8 mouse cellular contexts compared by ENCODE assay signal in the genomic region with DNA sequence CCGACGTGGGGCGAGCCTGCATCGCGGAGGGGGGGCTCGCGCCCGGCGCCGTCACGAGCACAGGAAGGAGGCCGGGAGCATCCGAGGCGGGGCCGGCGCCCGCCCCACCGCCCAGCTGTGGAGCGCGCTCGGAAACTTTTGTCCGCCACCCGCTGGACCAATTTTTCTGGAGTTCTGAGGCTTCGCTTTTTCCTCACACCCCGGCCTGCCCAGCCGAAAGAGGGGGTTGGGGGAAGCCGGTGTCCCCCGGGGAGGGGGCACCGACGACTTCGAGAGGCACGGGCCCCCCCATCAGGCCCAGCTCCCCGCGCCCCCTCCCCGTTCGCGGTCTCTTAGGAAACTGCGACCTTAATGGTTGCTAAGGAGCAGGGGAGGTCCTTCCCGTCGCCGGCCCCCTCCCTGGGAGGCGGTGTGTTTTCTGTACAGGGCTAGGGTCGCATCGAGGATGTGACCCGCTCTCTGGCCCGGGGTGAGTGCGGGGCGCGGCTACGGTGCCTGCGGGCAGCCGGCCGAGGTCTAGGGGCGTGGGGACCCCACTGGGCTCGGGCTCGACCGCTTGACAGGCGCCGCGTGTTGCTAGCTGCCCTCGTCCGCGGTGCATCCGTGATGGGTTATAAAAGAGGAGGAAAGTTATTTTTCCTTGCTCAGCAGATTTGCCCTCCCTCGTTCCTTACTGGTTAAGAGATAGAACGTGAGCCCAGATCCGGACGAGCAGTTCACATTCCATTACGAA. TPM values are rescaled to one million over a fixed set of nuclear protein-coding genes. Genes with fewer than 3 reads are reported as not detected.
A peak's percentile ranks its signal among the peaks of the same experiment; 100 is the strongest.
DNase-seq lines count a peak whose midpoint lies in the region; ATAC-seq lines count a peak whose summit lies in the region.

No protein-coding gene starts in this region.

- H3K4me3 ChIP-seq in forebrain, embryonic 10.5 days = peak overlapping the region; percentile 85

- H3K9me3 ChIP-seq in forebrain, embryonic 10.5 days = no peaks in the 10 kb centered on the region

- DNase-seq in forebrain, embryonic 10.5 days (ENCODE audit: extremely low spot score, low spot score) = peak; percentile 73
- peak; percentile 64 to 81 for DNase-seq in heart, postnatal 10 days
- DNase-seq in kidney, postnatal 36 days = peak; percentile 80 to 85
- DNase-seq in mesoderm, embryonic 11.5 days (ENCODE audit: low read depth, low spot score) = peak; percentile 71
- peak; percentile 32 for DNase-seq in spleen, adult 12 weeks (ENCODE audit: low spot score)

- H3K27ac ChIP-seq in forebrain, embryonic 10.5 days = peak overlapping the region; percentile 93

- no peaks in the 10 kb centered on the region for H3K36me3 ChIP-seq in forebrain, embryonic 10.5 days (replicated peaks)

- peak; percentile 59 for ATAC-seq in CD4-positive, CD25-positive, alpha-beta regulatory T cell, adult 4 months
- peak; percentile 44 for ATAC-seq in activated CD4-positive, CD25-positive, alpha-beta regulatory T cell, adult 4 months
- ATAC-seq in erythroid progenitor cell, adult 5-6 weeks (replicated peaks; ENCODE audit: low FRiP score, poor library complexity, severe bottlenecking) = no peak

- intact Hi-C loops in heart, postnatal 10 days (cut with DNase I) = loop anchor here (2.0 to 5.0 kb wide), 6 partner anchors 29 to 375 kb away; no protein-coding TSS in a partner anchor

- peaks cover 73% of the 10 kb centered on the region for H3K4me1 ChIP-seq in forebrain, embryonic 10.5 days

- WGBS in forebrain, embryonic 10.5 days = under 1% methylated on average over 69 of the region's 69 CpGs

- H3K27me3 ChIP-seq in forebrain, embryonic 10.5 days (ENCODE audit: poor library complexity, severe bottlenecking) = peaks cover 72% of the 10 kb centered on the region

RNA-seq across cellular contexts. Expression of gene Rreb1, which starts 49.2 kb away (rescaled TPM):
- 1 to 10 TPM; 6.7 to 7.9 TPM for polyA plus RNA-seq in CD4-positive, CD25-positive, alpha-beta regulatory T cell, adult 4 months (2017; shearing (Covaris generic))
- 1 to 10 TPM; 3.0 to 4.9 TPM for polyA plus RNA-seq in activated CD4-positive, CD25-positive, alpha-beta regulatory T cell, adult 4 months (2017; shearing (Covaris generic))
- polyA plus RNA-seq in forebrain, embryonic 10.5 days (2016; fragmentation: Nextera tagmentation; extraction: Ambion mirVana) = 5.5 and 6.6 TPM in 2 replicates
- 10 to 100 TPM; 46.7 to 61.8 TPM for total RNA-seq in heart, postnatal 10 days (2021)
- total RNA-seq in erythroid progenitor cell, adult 5-6 weeks (2015; ENCODE audit: low replicate concordance) = 15.5 and 26.4 TPM in 2 replicates
- total RNA-seq in erythroid progenitor cell, adult 5-6 weeks (2017; ENCODE audit: low replicate concordance) = 1.8 and 9.0 TPM in 2 replicates

Comparison
In these comparisons a context has a peak if more than half of its experiments do, and no peak if none do; other contexts are left out.
1. DNase-seq: peak in every context shown above with its lines; median percentile 82 in kidney, postnatal 36 days; 73 in forebrain, embryonic 10.5 days; 72 in heart, postnatal 10 days; 71 in mesoderm, embryonic 11.5 days; 32 in spleen, adult 12 weeks.